Mouse (Mus musculus) olfactory bulb, adult 2 months (tissue): Measurements from ENCODE around the gene Pim1. TPM values are rescaled to one million over a fixed set of nuclear protein-coding genes. Genes with fewer than 3 reads are reported as not detected.

Experiments
- H3K27ac ChIP-seq: fragments of 200-500 bp; 2 replicates; pipeline ENCODE4 v1.5.1; 2012; ENCODE audit warnings: low read depth, low read length; ENCODE audit not compliant: insufficient read depth
- H3K4me1 ChIP-seq: fragments of 200-500 bp; 2 replicates; pipeline ENCODE4 v1.6.1; 2012; ENCODE audit warnings: low read length; ENCODE audit not compliant: control insufficient read depth, insufficient read depth
- H3K4me3 ChIP-seq: fragments of 200-500 bp; 2 replicates; pipeline ENCODE4 v1.5.1; 2012; ENCODE audit warnings: mild to moderate bottlenecking, low read depth, low read length, moderate library complexity; ENCODE audit not compliant: insufficient read depth
- CTCF ChIP-seq: fragments of 200-500 bp; IDR thresholded peaks from 2 replicates; pipeline ENCODE4 v1.5.1; 2012; ENCODE audit warnings: low read depth, mild to moderate bottlenecking, low read length, moderate library complexity; ENCODE audit not compliant: insufficient read depth
- POLR2A ChIP-seq: fragments of 200-500 bp; IDR thresholded peaks from 2 replicates; pipeline ENCODE4 v1.6.1; 2012; ENCODE audit warnings: mild to moderate bottlenecking, low read depth, low read length, moderate library complexity; ENCODE audit not compliant: insufficient read depth
- WGBS: fragments of 180-500 bp; shearing (Covaris S2); methylation state at CpG from one replicate; pipeline ENCODE4 v1.1.7; 2018; 5-methylcytosine and 5-hydroxymethylcytosine counted together
- polyA plus RNA-seq: library from polyadenylated mRNA; stranded (reverse); fragments of >200 nt; gene quantifications from 2 replicates; pipeline ENCODE4 v1.2.4, GENCODE M21; 2012; ENCODE audit warnings: low replicate concordance; ENCODE audit not compliant: missing spikeins, insufficient read depth, insufficient read length

Pim1 gene
- polyA plus RNA-seq, 1 experiment: not detected

DNA sequence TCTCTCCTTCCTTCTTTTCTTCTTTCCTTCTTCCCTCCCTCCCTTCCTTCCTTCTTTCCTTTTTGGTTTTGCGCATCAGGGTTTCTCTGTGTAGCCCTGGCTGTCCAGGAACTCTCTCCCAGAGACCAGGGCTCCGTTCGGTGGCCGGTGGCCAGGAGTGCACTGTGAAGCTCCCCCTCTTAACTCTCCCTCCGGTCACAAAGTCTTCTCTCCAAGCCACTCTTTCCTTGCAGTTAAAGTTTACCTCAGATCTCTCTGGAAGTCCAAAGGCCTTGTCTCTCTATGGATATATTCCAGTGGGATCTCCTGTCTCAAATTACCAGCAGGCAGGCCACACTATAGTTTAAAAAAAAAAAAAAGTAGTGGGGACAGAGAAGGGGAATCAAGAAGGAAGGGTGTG lies 54.7 kb downstream of the Pim1 start:
- no peak overlapping the region for H3K4me3 ChIP-seq
- TF ChIP-seq POLR2A: no peak
- no peak for TF ChIP-seq CTCF
- H3K4me1 ChIP-seq: peaks cover 2% of the 10 kb centered on the region
- WGBS: 93% methylated on average over 5 of the region's 5 CpGs
- H3K27ac ChIP-seq: no peak overlapping the region

Other genes starting within 250 kb of the Pim1 start
- not detected in 2 replicates for gene Ppil1, start 226.6 kb upstream of the Pim1 start, polyA plus RNA-seq
- not detected in 2 replicates for gene BC004004, start 222.0 kb upstream of the Pim1 start, polyA plus RNA-seq
- not detected in 2 replicates for gene Pi16, start 173.1 kb upstream of the Pim1 start, polyA plus RNA-seq
- gene Mtch1, start 142.8 kb upstream of the Pim1 start, polyA plus RNA-seq: not detected in 2 replicates
- not detected in 2 replicates for gene Fgd2, start 129.8 kb upstream of the Pim1 start, polyA plus RNA-seq
- not detected in 2 replicates for gene Gm17657, start 58.9 kb downstream of the Pim1 start, polyA plus RNA-seq
- not detected in 2 replicates for gene Tbc1d22b, start 59.0 kb downstream of the Pim1 start, polyA plus RNA-seq
- gene Tmem217, start 61.6 kb downstream of the Pim1 start, polyA plus RNA-seq: not detected in 2 replicates
- not detected in 2 replicates for gene Rnf8, start 124.0 kb downstream of the Pim1 start, polyA plus RNA-seq
- not detected in 2 replicates for gene Gm28043, start 124.1 kb downstream of the Pim1 start, polyA plus RNA-seq
- 491 TPM in 1 of 2 replicates, not detected in the other for gene Cmtr1, start 169.8 kb downstream of the Pim1 start, polyA plus RNA-seq
- not detected in 2 replicates for gene Ccdc167, start 226.3 kb downstream of the Pim1 start, polyA plus RNA-seq